Mouse (Mus musculus): ENCODE data around the gene Gm5089.

The Gm5089 gene

DNA sequence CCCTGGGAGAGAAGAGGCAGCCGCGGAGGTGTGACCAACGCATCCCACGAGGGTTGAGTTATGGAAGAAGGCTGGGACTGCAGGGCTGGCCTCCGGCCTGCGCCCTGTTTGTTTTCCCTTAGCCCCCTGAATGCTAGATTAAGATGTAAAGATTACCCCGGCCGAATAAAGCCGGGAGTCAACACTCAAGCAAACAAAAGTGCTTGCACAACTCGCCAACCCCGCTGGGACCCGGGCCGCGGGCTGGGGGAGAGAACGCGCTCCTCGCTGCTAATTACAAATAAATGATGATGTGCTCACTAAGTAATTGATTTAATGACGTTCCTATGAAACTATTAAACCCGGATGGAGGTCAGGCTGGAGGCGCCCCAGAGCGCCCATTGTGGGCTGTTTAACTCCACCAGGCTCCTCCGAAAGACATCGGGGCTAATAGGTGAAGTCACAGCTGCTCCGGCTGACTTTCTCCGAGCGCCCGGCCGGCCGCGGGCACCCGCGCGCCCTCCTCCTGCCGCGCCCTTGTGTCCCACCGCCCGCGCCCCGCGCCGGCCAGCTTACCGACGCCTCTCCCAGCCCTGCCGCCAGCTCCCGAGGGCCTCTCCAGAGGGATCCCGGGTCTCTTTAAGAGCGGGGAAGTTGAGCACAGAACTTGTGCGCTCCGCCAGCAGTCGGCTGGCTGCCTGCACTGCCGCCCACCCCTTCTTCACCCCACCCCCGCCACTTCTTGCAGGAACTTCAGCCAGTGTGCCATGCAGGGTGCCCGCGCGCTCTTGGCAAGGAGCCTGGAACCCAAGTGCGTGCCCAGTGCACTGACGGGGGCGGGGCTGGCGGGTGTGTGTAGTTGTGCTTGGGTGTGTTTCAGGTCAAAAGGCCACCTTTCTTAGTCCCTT is at the start of gene Gm5089:
Gene Gm5089 (minus strand): TSS at position 620 of the 887 bp plus-strand sequence.
- in situ Hi-C loops (cut with MseI, MboI), result no loop called here

DNA sequence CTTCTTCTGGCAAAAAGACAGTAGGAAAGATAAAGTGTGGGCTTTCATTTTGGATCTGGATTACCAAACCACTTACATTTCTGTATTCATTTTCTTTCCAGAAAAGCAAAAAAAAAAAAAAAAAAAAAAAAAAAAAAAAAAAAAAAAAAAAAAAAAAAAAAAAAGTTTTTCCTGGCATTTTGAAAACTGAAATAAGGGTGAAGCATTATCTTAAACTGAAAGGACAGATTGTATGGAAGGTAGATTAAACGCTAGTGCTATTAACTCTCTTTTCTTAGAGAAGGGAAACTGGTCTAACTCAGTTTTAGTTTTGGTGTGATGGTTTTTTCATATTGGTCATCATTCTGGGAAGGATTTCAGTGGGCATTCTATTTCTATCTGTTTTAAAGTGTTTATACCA is 41.1 kb upstream of the Gm5089 start:
- in situ Hi-C loops (cut with MseI, MboI), result no loop called here

DNA sequence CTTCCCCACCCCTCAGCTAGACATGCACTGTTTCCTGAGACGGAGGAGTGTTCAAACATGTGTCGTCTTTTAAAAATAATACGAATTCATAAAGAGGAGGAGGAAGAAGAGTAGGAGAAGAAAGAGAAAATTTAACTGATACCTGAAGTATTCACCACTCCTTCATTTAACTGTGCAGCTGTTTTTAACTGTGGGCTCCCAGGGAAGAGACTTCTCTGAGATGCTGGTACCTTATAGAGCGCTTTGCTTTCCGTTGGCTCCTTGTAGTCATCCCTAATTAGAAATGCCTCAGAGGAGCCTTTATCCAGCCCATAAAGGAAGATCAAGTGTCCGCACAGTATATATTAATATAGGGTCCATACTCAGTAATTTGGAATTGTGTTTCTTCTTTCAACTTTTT is 40.6 kb upstream of the Gm5089 start:
- in situ Hi-C loops (cut with MseI, MboI), result no loop called here

DNA sequence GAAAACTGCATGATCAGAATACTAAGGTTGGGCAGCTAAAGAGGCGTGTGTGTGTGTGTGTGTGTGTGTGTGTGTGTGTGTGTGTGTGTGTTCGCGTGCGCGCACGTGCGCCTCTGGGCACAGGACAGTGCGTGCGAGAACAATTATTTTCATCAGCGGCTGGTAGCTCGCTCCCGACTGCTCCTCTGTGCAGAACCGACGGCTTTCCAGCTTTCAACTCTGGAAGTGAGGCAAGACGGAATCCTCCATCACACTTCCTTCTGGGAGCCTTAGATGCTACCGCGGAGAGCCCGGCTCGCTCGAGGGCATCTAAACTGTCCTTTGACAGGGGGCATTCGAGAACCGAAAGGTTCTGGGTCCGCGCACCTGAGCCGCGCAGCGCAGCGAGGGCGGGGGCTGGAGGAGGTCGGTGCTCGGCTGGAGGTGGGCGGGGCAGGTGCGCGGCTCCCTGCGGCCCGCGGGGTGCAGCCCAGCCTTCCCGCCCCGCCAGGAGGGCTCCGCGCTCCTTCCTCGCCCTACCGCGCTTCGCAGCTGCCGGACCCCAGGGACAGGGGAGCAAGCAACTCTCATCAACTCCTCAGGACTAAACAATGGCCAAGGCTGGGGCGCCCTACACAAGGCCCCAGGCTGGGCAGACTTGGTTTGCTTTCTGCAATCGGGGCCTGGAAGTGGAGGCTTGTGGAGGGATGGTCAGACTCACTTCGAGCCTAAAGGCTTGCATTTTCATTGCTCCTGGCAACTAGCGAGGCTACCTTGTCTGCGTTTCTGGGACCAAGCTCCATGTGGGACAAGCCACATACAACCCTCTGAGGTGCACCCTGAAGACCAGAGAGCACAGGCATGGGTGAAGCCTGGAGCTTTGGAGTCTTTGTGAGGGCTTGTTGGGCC is 39.8 kb upstream of the Gm5089 start, which contains the start of gene Gm10837:
Gene Gm10837 (plus strand): TSS at position 146 of the 888 bp plus-strand sequence.
- in situ Hi-C loops (cut with MseI, MboI), result no loop called here

DNA sequence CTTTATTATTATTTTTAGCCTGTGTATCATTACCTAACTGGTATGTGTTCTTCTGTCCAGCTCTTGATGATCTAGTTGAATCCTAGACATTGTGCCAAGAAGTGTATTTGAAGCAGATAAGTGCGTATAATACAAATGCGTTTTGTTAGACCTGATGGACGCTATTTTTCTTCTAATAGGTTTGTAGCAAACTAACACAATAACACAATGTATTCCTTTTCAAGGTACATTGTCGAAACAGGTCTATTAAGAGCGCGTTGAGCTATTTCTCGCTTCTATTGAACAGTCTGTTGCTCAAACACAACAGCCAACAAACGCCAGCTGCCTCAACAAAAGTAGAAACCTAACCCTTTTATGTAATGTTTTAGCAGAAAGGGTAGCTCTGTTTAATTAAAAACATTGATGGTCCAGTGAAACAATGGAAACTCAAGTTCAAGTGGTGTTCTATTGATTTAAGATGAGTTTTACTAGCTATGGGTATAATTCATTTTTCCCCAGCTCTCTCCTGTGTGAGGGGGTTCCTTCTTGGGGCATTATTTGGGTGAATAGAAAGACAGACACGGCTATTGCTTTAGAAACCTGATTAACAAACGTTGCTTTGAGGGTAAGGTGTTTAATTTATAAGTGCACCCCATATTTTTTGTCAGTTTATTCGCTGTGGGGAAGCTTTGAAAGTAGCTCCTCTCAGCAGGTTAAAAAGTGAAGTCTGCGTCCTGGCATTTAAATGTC is 38.9 kb upstream of the Gm5089 start:
- in situ Hi-C loops (cut with MseI, MboI), result no loop called here

DNA sequence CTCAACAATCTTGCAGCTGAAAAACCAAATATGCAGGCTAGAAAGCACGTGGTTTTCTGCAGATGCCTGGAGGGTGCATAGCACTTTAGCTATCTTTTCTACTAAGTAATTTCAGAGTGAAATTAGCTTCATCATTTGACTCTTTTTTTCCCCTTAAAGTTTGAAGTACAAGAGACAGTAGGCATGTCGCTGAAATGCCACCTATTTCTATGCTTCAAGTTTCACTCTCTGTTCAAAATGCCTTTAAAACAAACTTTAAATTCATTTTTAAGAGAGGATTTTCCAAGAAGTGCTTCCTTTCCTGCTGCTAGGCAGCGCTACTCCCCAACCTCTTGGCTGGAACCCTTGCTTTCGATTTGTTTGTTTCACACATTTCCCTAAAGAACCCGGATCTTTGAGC is 38.1 kb upstream of the Gm5089 start:
- in situ Hi-C loops (cut with MseI, MboI), result no loop called here

DNA sequence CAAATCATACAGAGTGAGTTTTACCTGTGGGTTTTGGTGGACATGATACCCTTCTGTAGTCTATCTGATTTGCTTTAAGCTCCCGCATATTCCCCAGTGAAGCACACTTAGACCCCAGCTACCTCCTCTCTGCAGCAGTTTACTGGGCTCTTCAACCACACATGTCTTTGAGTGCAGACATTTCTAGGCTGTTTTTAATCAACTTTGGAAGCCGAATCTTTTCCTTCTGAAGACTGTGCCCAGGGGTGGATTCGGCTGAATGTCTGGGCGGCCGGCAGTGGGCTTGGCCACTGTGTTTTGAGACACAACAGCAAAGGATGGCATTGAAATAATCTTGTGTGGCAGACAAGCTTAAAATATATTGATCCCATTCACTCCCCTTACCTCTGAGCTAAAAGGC is 36.5 kb upstream of the Gm5089 start:
- in situ Hi-C loops (cut with MseI, MboI), result no loop called here

DNA sequence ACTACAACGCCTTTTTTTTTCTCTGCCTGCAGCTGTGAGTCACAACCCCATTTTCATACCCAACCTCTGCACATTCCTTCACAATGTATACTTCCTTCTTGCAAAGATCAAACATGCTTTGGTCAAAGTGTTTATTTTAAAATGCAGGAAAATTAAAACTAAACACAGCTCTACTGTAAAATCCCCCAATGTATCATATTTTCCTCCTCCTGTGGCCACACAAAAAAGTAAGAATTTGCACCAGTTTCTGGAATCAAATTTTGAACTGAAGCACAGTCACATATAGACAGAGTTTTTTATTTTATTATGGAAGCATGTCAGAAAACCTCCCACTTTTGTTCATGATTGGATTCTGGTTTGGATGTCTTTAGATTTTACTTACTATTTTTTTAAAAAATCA is 35.7 kb upstream of the Gm5089 start:
- in situ Hi-C loops (cut with MseI, MboI), result no loop called here

DNA sequence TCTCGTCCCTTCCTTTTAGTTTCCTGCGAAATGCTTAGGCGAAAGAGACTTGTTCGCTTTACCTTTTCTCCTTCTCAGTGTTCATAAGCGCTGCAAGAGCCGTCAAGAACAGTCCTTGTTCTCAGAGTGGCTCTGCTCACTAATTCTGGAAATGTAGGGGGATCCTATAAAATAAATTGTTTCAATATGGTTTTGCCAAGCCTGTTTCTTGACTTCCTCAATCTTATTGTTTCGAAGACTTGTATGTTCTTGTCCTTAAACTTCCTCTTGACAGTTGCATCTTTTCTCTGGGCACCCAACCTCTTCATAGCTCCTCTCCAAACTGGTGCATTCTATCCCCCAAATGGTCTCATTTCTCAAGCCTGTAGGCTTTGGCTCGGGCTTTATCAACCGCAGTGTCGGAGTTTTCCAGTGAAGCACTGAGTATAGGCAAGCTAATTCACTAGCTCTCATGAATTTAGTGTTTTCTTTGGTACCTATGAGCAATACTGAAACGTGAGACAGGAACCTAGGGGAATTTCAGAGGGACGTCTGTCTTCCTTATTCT is 34.8 kb upstream of the Gm5089 start:
- in situ Hi-C loops (cut with MseI, MboI), result no loop called here

DNA sequence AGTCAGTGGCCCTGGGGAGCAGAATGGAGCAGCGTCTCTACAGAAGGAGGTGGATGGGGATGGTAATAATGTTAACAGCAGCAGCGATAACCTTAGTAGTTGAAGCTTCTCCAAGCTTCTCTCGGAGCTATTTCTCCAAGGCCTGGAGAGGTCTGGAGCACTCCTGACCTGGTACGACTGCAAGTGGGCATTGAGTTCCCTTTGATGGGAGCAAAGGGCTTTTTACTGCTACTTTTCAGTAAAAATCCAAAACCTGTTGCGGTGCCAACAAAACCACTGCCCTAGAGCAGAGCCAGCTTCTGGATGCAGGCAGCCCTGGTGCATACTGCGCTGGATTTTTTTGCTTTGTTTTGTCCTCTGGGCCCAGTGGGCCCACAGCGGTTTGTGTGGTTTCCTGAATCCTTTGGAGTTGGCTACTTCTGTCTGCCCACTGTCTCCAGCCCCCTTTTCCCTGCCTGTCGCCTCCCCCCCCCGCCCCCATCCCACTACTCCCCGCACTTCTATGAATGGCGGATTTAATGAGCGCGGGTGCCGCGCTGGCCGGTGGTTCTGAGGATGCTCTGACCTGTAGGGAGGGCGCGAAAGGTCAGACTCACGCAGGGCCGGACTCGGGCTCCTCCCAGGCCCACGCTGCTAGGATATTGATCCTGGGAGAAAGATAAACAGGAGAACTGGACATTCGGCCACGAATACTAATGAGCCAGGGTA is 34.1 kb upstream of the Gm5089 start:
- in situ Hi-C loops (cut with MseI, MboI), result no loop called here

DNA sequence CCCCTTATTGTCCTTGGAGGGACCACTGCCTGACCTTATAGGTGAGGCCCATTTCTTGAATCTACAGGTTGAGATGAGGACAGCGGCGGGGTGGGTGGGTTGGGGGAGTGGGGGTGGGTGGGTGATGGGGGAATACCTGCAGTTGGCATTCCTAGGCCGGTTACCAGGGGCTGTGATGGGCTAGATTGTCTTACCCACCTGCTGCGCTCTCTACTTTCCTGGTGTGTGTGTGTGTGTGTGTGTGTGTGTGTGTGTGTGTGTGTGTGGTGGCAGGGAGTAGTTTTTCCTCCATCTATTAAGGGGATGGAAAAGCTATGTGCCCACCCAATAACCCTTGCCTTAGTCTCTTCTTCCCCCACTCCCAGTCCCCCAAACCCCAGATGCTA is 33.5 kb upstream of the Gm5089 start:
- in situ Hi-C loops (cut with MseI, MboI), result no loop called here

DNA sequence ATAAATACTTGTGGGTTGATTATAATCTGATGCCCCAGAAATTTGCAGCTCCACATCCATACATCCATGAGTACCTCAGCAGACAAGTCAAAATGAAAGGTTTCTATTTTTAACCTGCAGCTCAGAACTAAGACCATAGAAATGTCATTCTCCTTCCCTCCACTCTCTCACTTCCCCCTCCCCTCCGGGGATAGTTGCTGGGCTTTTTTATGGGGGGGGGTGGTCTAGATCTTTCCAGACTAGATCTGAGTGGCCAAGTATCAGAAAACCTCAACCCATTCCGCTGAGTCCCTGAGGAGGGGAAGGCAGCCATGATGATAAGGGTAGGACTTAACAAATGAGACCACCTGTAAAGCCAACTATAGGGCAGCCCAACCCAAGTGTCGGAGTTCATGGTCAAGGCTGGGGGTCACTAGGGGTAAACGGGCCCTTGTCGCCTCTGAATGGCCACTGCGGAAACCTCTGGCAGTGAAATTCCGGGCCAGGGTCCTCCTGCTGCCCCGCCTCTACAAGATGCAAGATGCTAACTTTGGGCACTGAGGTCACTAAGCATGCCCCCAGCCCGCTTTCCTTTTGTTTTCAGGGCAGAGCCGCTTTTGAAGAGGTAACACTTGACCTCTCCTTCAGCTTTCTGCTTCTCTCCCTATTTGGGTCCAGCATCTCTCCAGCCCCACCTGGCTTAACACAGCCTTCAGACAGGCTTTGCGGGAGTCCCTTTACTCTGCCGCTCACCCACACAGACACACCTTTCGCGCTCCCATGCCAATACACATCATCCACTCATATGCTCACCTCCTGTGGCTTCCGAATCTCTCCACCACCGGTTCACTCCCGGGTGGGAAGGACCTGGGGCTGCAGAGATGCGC is 32.9 kb upstream of the Gm5089 start:
- in situ Hi-C loops (cut with MseI, MboI), result no loop called here

DNA sequence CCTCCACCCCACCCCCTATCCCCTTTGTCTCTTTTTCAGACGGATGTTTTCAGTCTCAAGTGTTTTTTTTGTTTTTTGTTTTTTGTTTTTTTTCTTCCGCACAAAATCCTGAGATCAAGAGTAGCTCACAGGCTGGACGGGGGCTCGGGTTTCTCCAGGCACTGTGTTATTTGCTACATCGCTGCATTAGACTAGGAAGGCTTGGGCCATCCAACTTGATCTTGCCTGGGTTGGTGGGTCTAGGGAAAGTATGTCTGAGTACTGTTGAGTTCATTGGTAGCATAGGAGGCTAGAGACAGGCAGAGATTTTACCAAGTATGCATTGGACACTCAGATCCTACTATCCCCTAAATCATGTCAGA is 32.1 kb upstream of the Gm5089 start:
- in situ Hi-C loops (cut with MseI, MboI), result no loop called here

DNA sequence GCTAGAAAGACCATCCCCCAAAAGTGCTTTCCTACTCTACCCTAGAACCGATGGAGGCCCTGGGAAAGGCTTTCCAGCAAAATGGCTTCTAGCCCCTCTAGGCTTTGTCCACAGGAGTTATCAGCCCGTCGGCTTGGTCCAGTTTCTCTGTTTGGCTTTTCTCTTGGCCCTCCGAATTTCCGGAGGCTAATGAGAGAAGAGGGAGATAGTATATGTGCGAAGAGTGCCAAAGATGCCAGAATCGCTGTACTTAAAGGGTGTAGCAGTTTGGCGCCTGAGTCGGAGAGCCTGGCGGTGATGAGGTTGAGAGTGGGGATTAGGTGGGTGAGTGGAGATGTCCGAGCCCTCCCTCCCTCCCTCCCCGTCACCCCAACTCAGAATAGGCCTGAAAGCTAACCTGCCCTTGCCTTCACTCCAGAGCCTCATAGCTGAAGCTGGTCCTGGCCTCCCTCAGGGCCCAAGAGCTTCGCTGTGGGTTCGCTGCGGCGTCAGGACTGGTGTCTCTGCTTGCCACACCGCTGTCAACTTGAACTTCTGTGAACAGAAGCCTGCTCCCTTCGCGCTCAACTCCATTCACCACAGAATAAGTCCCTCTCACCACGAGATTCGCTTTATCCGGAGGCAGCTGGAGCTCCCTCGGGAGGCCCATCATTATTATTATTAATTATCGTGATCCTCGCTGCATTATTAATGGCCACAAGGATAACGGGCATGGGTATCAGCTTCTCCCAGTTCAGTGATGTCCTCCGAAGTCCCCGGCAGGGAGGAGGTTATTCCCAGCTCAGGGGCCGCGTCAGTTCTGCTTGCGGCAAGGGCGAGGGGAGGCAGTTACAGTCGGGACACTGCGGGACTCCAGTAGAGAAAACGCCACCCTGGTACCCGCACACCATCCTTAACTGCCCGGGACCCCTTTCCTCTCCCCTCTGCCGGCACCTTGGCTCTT is 31.4 kb upstream of the Gm5089 start:
- in situ Hi-C loops (cut with MseI, MboI), result no loop called here

DNA sequence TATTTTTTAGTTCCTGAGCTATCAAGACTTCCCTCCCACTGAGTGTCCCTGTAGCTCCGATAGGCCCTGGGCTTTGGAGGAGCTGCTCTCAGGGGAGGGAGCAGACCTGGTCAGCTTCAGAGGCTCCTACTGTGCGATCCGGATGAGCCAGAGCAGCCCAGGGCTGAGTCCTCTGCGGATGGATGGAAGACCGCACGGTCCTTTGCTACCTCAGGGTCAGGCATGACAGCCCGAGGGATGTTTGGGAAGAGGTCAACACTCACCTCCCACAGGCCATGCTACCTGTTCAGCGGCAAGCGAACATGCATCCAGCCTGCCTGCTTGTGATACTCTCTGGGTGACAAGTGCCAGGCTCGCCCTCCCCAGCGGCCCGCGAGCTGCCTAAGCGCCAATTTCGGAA is 30.3 kb upstream of the Gm5089 start:
- in situ Hi-C loops (cut with MseI, MboI), result no loop called here

DNA sequence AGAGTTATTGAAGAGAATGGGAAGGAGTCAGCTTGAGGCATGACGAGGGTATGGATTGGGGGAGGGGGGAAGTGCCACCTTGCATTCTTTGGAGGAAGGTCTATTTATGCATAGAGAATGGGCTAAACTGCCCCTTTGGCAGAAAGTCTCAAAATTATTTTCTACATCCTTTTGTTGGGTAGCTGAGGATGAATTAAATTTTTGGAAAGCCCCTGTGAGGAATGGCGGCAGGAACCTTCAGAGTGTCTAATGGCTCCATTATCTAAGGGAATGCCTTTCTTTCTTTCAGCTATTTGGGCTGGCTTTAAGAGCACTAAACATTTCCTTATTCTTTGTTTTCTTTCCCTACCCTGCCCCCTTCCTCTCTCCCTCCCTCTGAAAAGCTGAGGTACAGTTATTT is 29.4 kb upstream of the Gm5089 start:
- in situ Hi-C loops (cut with MseI, MboI), result no loop called here

DNA sequence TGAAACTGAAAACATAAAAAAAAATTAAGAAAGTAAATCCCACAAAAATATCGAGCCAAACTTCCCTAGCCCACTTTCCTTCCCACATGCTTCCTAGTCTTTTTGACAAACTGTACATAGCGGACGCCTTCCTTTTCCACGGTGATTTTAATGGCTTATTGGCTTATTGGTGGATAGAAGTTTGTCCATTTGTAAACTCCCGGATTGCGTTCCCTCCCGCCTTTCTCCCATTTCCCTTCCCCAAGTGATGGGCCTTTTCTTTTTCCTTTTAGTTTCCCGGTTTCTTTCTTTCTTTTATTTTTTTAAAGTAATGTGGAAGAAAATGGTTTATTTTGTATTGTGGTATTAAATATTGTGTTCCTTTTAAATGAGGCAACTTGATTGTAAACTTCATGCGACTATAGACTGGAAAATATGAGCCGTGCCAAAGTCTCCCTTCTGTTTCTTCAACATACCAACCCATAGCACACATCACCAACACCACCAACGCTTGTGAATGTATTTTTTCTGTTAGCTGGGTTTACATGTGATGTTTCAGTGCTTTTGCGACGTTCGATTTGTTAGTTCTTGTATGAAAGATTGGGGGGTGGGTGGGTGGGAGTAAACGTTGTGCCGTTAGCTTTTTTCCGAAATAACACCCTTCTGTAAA is 28.7 kb upstream of the Gm5089 start:
- in situ Hi-C loops (cut with MseI, MboI), result no loop called here

DNA sequence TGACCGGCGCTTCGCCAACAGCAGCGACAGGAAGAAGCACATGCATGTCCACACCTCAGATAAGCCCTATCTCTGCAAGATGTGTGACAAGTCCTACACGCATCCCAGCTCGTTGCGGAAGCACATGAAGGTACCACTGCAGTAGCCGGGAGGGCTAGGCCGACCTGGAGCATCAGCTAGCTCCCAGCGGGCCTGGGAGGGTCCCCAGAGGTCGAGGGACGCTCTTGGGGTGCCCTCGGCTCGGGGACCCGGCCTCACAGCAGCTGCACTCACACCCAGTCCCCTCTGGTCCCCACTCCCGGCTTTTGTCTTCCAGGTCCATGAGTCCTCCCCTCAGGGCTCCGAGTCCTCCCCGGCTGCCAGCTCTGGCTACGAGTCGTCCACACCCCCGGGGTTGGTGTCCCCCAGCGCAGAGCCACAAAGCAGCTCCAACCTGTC is 27.7 kb upstream of the Gm5089 start:
- in situ Hi-C loops (cut with MseI, MboI), result no loop called here

All from mouse trophoblast stem cell (cell line).